Mouse (Mus musculus) intestine, embryonic 16.5 days (tissue): ENCODE measurements around the gene Tsr2. TPM values are rescaled to one million over a fixed set of nuclear protein-coding genes. Genes with fewer than 3 reads are reported as not detected.

Source experiments
- ATAC-seq: fragments of 200-750 bp; cut with Nextera tagmentation; 2 replicates; pipeline ENCODE4 v1.8.0; 2017; ENCODE audit warnings: moderate TSS enrichment, moderate library complexity
- H3K27ac ChIP-seq: fragments of 300-500 bp; sonication (generic); 2 replicates; pipeline ENCODE4 v1.5.1; 2014; ENCODE audit warnings: mild to moderate bottlenecking, low read length
- H3K27me3 ChIP-seq: fragments of 300-500 bp; sonication (generic); replicated peaks from 2 replicates; pipeline ENCODE4 v1.6.1; 2014; ENCODE audit warnings: low read length, control low read depth, mixed read lengths; ENCODE audit not compliant: control insufficient read depth, insufficient read depth
- H3K36me3 ChIP-seq: fragments of 300-500 bp; sonication (generic); 2 replicates; pipeline ENCODE4 v1.6.1; 2014; ENCODE audit warnings: low read length, control low read depth; ENCODE audit not compliant: control insufficient read depth, insufficient read depth
- H3K4me1 ChIP-seq: fragments of 300-500 bp; sonication (generic); 2 replicates; pipeline ENCODE4 v1.6.1; 2014; ENCODE audit warnings: low read length, control low read depth, mixed read lengths; ENCODE audit not compliant: control insufficient read depth, insufficient read depth
- H3K4me2 ChIP-seq: fragments of 300-500 bp; sonication (generic); 2 replicates; pipeline ENCODE4 v1.6.1; 2014; ENCODE audit warnings: low read depth, low read length, control low read depth
- H3K4me3 ChIP-seq: fragments of 300-500 bp; sonication (generic); 2 replicates; pipeline ENCODE4 v1.5.1; 2014; ENCODE audit warnings: mild to moderate bottlenecking, low read length
- H3K9ac ChIP-seq: fragments of 300-500 bp; sonication (generic); 2 replicates; pipeline ENCODE4 v1.6.1; 2014; ENCODE audit warnings: low read depth, low read length
- H3K9me3 ChIP-seq: fragments of 300-500 bp; sonication (generic); 2 replicates; pipeline ENCODE4 v1.6.1; 2016; ENCODE audit warnings: low read length, control low read depth; ENCODE audit not compliant: control insufficient read depth
- WGBS: fragments of 180-500 bp; shearing (Covaris S2); extraction: QIAGEN DNeasy Blood & Tissue Kit; methylation state at CpG from one replicate; pipeline ENCODE4 v1.1.7; 2014; 5-methylcytosine and 5-hydroxymethylcytosine counted together
- polyA plus RNA-seq: library from polyadenylated mRNA; unstranded; fragments of >200 nt; fragmentation: Nextera tagmentation; extraction: Ambion mirVana; gene quantifications from 2 replicates; pipeline ENCODE4 v1.2.1, GENCODE M21; 2015

Tsr2 gene
- polyA plus RNA-seq, result 26.3 and 32.6 TPM in 2 replicates

- Histone ChIP-seq H3K27ac (peak within 1 kb of the TSS; percentile 33; the same call in 1 of the 2 replicates), H3K27me3 (no peaks in the 10 kb centered on the region), H3K9me3 (no peaks in the 10 kb centered on the region), H3K4me1 (no peaks in the 10 kb centered on the region), H3K4me3 (peak within 1 kb of the TSS; percentile 69), H3K9ac (peak within 1 kb of the TSS; percentile 74), H3K36me3 (no peaks in the 10 kb centered on the region), H3K4me2 (peak within 1 kb of the TSS; percentile 42)
- peak; percentile 92 for ATAC-seq
- 25% methylated on average over 35 of the region's 35 CpGs for WGBS
Observed at GRCm38 (mm10) chrX:151096171-151097058, at the start of gene Tsr2. TSS of gene Tsr2 (minus strand) at chrX:151096543.

- Histone ChIP-seq H3K9me3 (no peaks in the 10 kb centered on the region), H3K4me2 (no peak overlapping the region), H3K36me3 (no peaks in the 10 kb centered on the region), H3K9ac (no peak overlapping the region), H3K27me3 (no peaks in the 10 kb centered on the region), H3K4me3 (no peak overlapping the region), H3K27ac (no peak overlapping the region), H3K4me1 (no peaks in the 10 kb centered on the region)
- ATAC-seq, result no peak
- WGBS, result 31% methylated on average over 10 of the region's 10 CpGs
Observed at GRCm38 (mm10) chrX:151132785-151133184, 36.4 kb upstream of the Tsr2 start.

GRCm38 (mm10) chrX:151130493-151130892 lies 34.1 kb upstream of the Tsr2 start:
- no peaks in the 10 kb centered on the region for H3K9me3 ChIP-seq
- H3K36me3 ChIP-seq, result no peaks in the 10 kb centered on the region
- no peaks in the 10 kb centered on the region for H3K4me1 ChIP-seq
- no peak overlapping the region for H3K4me3 ChIP-seq
- no peaks in the 10 kb centered on the region for H3K27me3 ChIP-seq
- H3K9ac ChIP-seq, result no peak overlapping the region
- ATAC-seq, result no peak
- H3K4me2 ChIP-seq, result no peak overlapping the region
- H3K27ac ChIP-seq, result no peak overlapping the region
- 93% methylated on average over 3 of the region's 3 CpGs for WGBS

DNA sequence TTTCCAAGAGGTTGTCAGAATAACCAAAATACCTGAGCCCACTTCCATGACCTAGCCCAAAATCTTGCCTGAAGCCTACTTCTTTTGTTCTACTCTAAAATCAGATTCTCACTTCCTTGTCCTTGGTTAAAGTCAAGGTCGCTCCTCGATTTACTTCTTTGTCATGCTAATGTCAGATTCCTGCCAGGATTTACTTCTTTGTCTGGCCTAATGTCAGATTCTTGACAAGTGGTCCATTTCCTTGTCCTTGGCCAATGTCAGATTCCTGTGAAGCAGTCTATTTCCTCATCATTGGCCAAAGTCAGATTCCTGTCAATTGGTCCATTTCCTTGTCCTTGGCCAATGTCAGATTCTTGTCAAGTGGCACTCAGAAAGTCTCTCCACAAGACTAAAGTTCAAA lies 27.6 kb upstream of the Tsr2 start:
- H3K36me3 ChIP-seq, result no peaks in the 10 kb centered on the region
- 63% methylated on average over 2 of the region's 2 CpGs for WGBS
- H3K4me2 ChIP-seq, result no peak overlapping the region
- H3K9me3 ChIP-seq, result no peaks in the 10 kb centered on the region
- no peaks in the 10 kb centered on the region for H3K27me3 ChIP-seq
- ATAC-seq, result no peak
- H3K4me3 ChIP-seq, result no peak overlapping the region
- H3K9ac ChIP-seq, result no peak overlapping the region
- H3K27ac ChIP-seq, result no peak overlapping the region
- no peaks in the 10 kb centered on the region for H3K4me1 ChIP-seq

DNA sequence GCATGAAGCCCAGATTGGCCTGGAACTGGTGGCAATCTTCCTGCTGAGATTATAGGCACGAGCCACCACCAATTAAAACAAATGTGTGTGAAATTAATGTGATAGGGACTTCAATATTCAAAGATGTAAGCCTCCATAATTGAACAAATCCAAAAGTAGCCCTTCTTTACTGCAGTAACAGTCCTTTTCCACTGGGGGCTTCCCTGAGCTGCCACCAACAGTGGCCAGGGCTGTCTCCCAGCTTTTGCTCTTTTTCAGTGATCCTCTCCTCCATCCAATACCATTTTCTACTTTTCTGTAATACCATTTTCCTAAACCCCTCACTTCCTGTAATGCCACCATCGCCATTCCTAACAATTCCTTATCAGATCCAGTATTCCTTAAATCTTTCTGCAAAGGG lies 21.1 kb upstream of the Tsr2 start:
- no peak overlapping the region for H3K27ac ChIP-seq
- H3K9me3 ChIP-seq, result no peaks in the 10 kb centered on the region
- no peaks in the 10 kb centered on the region for H3K4me1 ChIP-seq
- no peak overlapping the region for H3K4me3 ChIP-seq
- H3K4me2 ChIP-seq, result no peak overlapping the region
- no peak for ATAC-seq
- 12% methylated on average over 2 of the region's 2 CpGs for WGBS
- no peaks in the 10 kb centered on the region for H3K27me3 ChIP-seq
- no peak overlapping the region for H3K9ac ChIP-seq
- H3K36me3 ChIP-seq, result no peaks in the 10 kb centered on the region

GRCm38 (mm10) chrX:151116795-151117194 lies 20.5 kb upstream of the Tsr2 start:
- no peak overlapping the region for H3K4me3 ChIP-seq
- WGBS, result 14% methylated on average over 7 of the region's 7 CpGs
- H3K27ac ChIP-seq, result no peak overlapping the region
- no peak overlapping the region for H3K4me2 ChIP-seq
- H3K9ac ChIP-seq, result no peak overlapping the region
- H3K9me3 ChIP-seq, result no peaks in the 10 kb centered on the region
- ATAC-seq, result no peak
- H3K4me1 ChIP-seq, result no peaks in the 10 kb centered on the region
- no peaks in the 10 kb centered on the region for H3K27me3 ChIP-seq
- H3K36me3 ChIP-seq, result no peaks in the 10 kb centered on the region

DNA sequence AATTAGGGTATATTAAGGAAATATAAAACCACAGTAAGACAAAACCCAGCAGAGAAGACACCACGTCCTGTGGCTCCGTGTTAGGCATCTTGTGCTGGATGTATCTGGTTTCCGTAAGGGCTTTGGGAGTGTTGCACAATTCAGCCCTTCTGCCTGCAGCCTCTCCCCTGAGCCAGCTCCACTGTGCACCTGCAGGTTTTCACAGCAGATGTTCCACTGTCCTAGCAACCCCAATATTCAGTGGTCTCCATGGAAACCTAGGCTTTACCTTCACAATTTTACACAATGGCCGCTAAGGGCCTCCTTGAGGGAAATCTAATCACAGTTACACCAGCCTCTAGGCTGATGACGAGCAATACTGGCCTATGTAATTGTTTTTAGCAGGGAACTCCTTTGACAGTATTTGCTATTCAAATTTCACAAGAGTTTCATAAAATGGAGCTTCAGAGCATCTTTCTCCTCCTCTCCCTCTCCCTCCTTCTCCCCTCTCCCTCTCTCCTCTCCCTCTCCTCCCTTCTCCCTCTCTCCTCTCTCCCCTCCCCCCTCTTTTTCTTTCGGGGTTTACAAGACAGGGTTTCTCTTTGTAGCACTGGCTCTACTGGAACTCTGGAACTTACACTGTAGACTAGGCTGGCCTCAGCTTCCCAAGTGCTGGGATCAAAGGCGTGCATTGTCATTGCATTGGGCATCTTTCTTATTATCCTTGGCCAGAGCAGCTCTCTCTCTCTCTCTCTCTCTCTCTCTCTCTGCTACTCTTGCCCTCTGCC lies 11.1 kb upstream of the Tsr2 start:
- no peak overlapping the region for H3K4me2 ChIP-seq
- ATAC-seq, result no peak
- H3K27me3 ChIP-seq, result no peaks in the 10 kb centered on the region; the same call in 1 of the 2 replicates
- no peak overlapping the region for H3K27ac ChIP-seq
- WGBS, result 54% methylated on average over 7 of the region's 7 CpGs
- no peaks in the 10 kb centered on the region for H3K4me1 ChIP-seq
- H3K9ac ChIP-seq, result no peak overlapping the region
- H3K9me3 ChIP-seq, result no peaks in the 10 kb centered on the region
- no peaks in the 10 kb centered on the region for H3K36me3 ChIP-seq
- H3K4me3 ChIP-seq, result no peak overlapping the region

- Histone ChIP-seq H3K27ac (no peak overlapping the region), H3K27me3 (no peaks in the 10 kb centered on the region), H3K36me3 (no peaks in the 10 kb centered on the region), H3K4me3 (no peak overlapping the region), H3K4me2 (no peak overlapping the region), H3K4me1 (no peaks in the 10 kb centered on the region), H3K9ac (no peak overlapping the region), H3K9me3 (no peaks in the 10 kb centered on the region)
- WGBS, result 70% methylated on average over 1 of the region's 1 CpGs
- no peak for ATAC-seq
Observed at GRCm38 (mm10) chrX:151087418-151087817, 8.9 kb downstream of the Tsr2 start.

DNA sequence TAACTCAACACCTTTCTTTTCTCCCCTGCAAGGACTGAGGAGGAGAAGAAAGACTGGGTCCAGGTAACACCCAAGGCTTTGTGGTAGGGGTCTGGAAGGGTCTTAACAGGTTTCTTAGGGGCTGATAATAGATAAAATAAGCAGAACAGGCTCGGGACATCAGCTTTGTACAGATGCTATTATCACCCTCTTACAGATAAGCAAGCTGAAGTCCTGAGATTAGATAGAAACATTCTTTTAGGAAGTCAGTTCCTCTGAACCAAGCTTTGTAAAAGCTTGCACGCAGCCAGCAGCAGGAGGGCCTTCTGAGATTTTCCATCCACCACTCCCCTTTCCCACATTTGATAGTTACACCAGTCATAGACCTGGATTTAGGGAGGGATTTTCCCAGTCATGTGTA lies 10.7 kb downstream of the Tsr2 start:
- H3K9me3 ChIP-seq, result no peaks in the 10 kb centered on the region
- no peaks in the 10 kb centered on the region for H3K36me3 ChIP-seq
- WGBS, result 65% methylated on average over 2 of the region's 2 CpGs

More for the DNA sequence above, 10.7 kb downstream of the Tsr2 start:
- ATAC-seq, result no peak
- H3K4me1 ChIP-seq, result no peaks in the 10 kb centered on the region
- no peak overlapping the region for H3K4me3 ChIP-seq
- H3K9ac ChIP-seq, result no peak overlapping the region
- no peaks in the 10 kb centered on the region for H3K27me3 ChIP-seq
- H3K27ac ChIP-seq, result no peak overlapping the region
- no peak overlapping the region for H3K4me2 ChIP-seq
